Mouse (Mus musculus): ENCODE results near the gene Rpl9-ps6. TPM values are rescaled to one million over a fixed set of nuclear protein-coding genes. Genes with fewer than 3 reads are reported as not detected.

Rpl9-ps6 gene
- polyA plus RNA-seq (2015; fragmentation: Nextera tagmentation; extraction: Ambion mirVana): 98.9 and 101 TPM in 2 replicates

- H3K4me3 ChIP-seq: no peak within 1 kb of the TSS
- no peaks in the 10 kb centered on the region for H3K27me3 ChIP-seq
- H3K27ac ChIP-seq: no peak within 1 kb of the TSS
- no peak within 1 kb of the TSS for H3K4me2 ChIP-seq
- no peaks in the 10 kb centered on the region for H3K9me3 ChIP-seq (replicated peaks)
- no peak within 1 kb of the TSS for H3K9ac ChIP-seq
- H3K4me1 ChIP-seq: no peaks in the 10 kb centered on the region
- no peak for ATAC-seq
- no peaks in the 10 kb centered on the region for H3K36me3 ChIP-seq (ENCODE audit: poor library complexity, severe bottlenecking)
- WGBS: 87% methylated on average over 6 of the region's 6 CpGs
Observed at GRCm38 (mm10) chr19:32466478-32466877, at the start of gene Rpl9-ps6. TSS of gene Rpl9-ps6 (minus strand) at chr19:32466578.

DNA sequence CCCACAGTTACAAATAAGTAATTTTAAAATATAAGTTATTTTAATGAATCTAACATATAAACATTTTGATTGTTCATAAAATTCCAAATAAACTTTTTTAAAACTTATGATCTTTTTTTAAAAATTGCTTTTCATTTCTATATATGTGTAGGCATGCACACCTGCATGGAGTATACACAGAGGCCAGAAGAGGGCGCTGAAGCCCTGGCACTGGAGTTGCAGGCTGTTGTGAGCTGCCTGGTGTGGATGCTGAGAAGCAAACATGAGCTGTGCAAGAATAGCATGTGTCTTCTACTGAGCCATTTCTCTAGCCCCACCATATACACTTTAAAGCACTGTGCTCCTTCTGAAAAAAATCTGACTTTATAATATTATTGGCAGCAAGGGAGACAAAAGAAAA, 46.1 kb upstream of the Rpl9-ps6 start:
- Histone ChIP-seq H3K27ac (no peak overlapping the region), H3K9ac (no peak overlapping the region), H3K9me3 (replicated peaks) (peaks cover 5% of the 10 kb centered on the region), H3K27me3 (no peaks in the 10 kb centered on the region), H3K36me3 (ENCODE audit: poor library complexity, severe bottlenecking) (peaks cover 67% of the 10 kb centered on the region), H3K4me3 (no peak overlapping the region), H3K4me2 (no peak overlapping the region), H3K4me1 (no peaks in the 10 kb centered on the region)
- no peak for ATAC-seq
- WGBS: 56% methylated on average over 1 of the region's 1 CpGs

DNA sequence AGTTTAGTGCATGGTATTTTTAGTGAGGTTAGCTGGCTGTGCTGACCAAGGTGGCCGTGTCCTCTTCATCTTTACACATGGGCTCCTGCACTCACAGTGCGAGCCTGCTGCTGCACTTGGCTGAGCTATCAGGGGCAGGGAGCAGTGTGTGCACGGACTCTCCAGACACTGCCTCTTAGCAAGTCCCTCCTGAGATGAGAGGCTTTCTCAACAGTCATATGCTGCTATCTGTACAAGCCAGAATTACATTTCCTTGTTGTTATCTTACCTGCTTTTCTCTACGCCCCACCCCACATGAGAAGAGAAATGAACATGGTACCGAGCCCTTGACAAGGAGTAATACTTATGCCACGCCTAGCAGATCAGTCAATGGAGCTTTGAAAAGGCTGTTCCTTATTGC, 44.6 kb upstream of the Rpl9-ps6 start:
- Histone ChIP-seq H3K9me3 (replicated peaks) (peaks cover 5% of the 10 kb centered on the region), H3K36me3 (ENCODE audit: poor library complexity, severe bottlenecking) (peaks cover 63% of the 10 kb centered on the region), H3K9ac (no peak overlapping the region), H3K4me1 (no peaks in the 10 kb centered on the region), H3K4me2 (no peak overlapping the region), H3K4me3 (no peak overlapping the region), H3K27me3 (no peaks in the 10 kb centered on the region), H3K27ac (no peak overlapping the region)
- WGBS: 93% methylated on average over 6 of the region's 6 CpGs
- no peak for ATAC-seq

GRCm38 (mm10) chr19:32510267-32510666, 43.9 kb upstream of the Rpl9-ps6 start:
- Histone ChIP-seq H3K27ac (no peak overlapping the region), H3K27me3 (no peaks in the 10 kb centered on the region), H3K9me3 (replicated peaks) (peaks cover 5% of the 10 kb centered on the region), H3K4me2 (no peak overlapping the region), H3K4me1 (no peaks in the 10 kb centered on the region), H3K9ac (no peak overlapping the region), H3K4me3 (no peak overlapping the region), H3K36me3 (ENCODE audit: poor library complexity, severe bottlenecking) (peaks cover 60% of the 10 kb centered on the region)
- WGBS: 77% methylated on average over 3 of the region's 3 CpGs
- no peak for ATAC-seq

DNA sequence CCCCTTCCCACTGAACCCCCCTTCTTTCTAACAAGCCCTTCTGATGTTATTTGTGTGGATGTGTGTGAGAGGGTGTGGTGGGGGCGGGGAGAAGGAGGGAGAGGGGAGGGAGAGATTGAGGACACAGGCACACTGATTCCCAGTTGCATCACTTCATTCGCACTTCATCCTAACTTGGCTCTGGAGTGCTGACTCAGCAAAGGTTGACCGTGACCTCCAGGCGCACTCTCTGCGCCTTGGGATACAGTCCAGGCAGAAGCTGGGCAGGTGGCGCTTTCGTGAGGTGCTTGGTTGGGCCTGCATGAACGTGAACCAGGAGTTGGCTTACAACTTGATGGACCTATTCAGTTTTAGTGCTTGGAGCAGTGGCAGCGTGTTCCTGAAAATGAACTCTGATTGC, 41.1 kb upstream of the Rpl9-ps6 start:
- 95% methylated on average over 9 of the region's 9 CpGs for WGBS
- peaks cover 5% of the 10 kb centered on the region for H3K9me3 ChIP-seq (replicated peaks)
- no peak overlapping the region for H3K4me2 ChIP-seq
- ATAC-seq: no peak
- peaks cover 36% of the 10 kb centered on the region for H3K36me3 ChIP-seq (ENCODE audit: poor library complexity, severe bottlenecking)
- H3K27me3 ChIP-seq: no peaks in the 10 kb centered on the region
- no peak overlapping the region for H3K9ac ChIP-seq
- no peak overlapping the region for H3K4me3 ChIP-seq
- no peaks in the 10 kb centered on the region for H3K4me1 ChIP-seq
- H3K27ac ChIP-seq: no peak overlapping the region

- H3K9ac ChIP-seq: no peak overlapping the region
- H3K4me2 ChIP-seq: no peak overlapping the region
- H3K9me3 ChIP-seq (replicated peaks): peaks cover 3% of the 10 kb centered on the region
- no peaks in the 10 kb centered on the region for H3K4me1 ChIP-seq
- peaks cover 33% of the 10 kb centered on the region for H3K36me3 ChIP-seq (ENCODE audit: poor library complexity, severe bottlenecking)
- 93% methylated on average over 6 of the region's 6 CpGs for WGBS
- no peak overlapping the region for H3K27ac ChIP-seq
- no peak overlapping the region for H3K4me3 ChIP-seq
- no peaks in the 10 kb centered on the region for H3K27me3 ChIP-seq
- no peak for ATAC-seq
Observed at GRCm38 (mm10) chr19:32507100-32507499, 40.7 kb upstream of the Rpl9-ps6 start.

- H3K27me3 ChIP-seq: no peaks in the 10 kb centered on the region
- WGBS: 95% methylated on average over 5 of the region's 5 CpGs
- no peaks in the 10 kb centered on the region for H3K9me3 ChIP-seq (replicated peaks)
- peaks cover 30% of the 10 kb centered on the region for H3K36me3 ChIP-seq (ENCODE audit: poor library complexity, severe bottlenecking)
- no peak for ATAC-seq
- H3K4me1 ChIP-seq: no peaks in the 10 kb centered on the region
- H3K27ac ChIP-seq: no peak overlapping the region
- H3K9ac ChIP-seq: no peak overlapping the region
- no peak overlapping the region for H3K4me3 ChIP-seq
- H3K4me2 ChIP-seq: no peak overlapping the region
Observed at GRCm38 (mm10) chr19:32506514-32506913, 40.1 kb upstream of the Rpl9-ps6 start.

DNA sequence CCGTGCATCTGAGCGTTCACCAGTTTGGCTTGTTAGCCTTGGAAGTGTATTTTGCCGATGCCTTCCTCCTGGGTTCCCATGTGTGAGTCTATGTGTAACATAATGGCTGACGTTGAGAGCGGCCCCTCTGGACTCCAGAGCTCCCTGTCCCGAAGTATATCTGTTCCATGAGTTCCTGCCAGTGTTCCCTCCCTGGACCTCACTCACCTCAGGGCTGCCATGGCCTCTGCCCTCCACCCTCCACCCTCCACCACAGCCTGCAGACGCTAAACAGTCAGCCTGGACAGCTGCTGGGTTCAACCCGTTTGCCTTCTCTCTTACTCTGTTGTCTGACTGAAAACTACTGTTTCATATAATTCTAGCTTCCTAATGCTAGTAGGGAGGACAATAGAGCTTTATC, 39.7 kb upstream of the Rpl9-ps6 start:
- Histone ChIP-seq H3K36me3 (ENCODE audit: poor library complexity, severe bottlenecking) (peaks cover 26% of the 10 kb centered on the region), H3K9ac (no peak overlapping the region), H3K4me3 (no peak overlapping the region), H3K4me1 (no peaks in the 10 kb centered on the region), H3K27me3 (no peaks in the 10 kb centered on the region), H3K4me2 (no peak overlapping the region), H3K9me3 (replicated peaks) (no peaks in the 10 kb centered on the region), H3K27ac (no peak overlapping the region)
- no peak for ATAC-seq
- WGBS: 90% methylated on average over 8 of the region's 8 CpGs

- no peak overlapping the region for H3K9ac ChIP-seq
- no peaks in the 10 kb centered on the region for H3K27me3 ChIP-seq
- H3K4me3 ChIP-seq: no peak overlapping the region
- H3K4me1 ChIP-seq: no peaks in the 10 kb centered on the region
- no peaks in the 10 kb centered on the region for H3K9me3 ChIP-seq (replicated peaks)
- peak; percentile 51; the same call in 1 of the 2 replicates for ATAC-seq
- H3K36me3 ChIP-seq (ENCODE audit: poor library complexity, severe bottlenecking): peaks cover 27% of the 10 kb centered on the region
- no peak overlapping the region for H3K4me2 ChIP-seq
- H3K27ac ChIP-seq: no peak overlapping the region
- WGBS: 89% methylated on average over 6 of the region's 6 CpGs
Observed at GRCm38 (mm10) chr19:32501414-32501813, 35.0 kb upstream of the Rpl9-ps6 start.

- H3K4me2 ChIP-seq: no peak overlapping the region
- no peaks in the 10 kb centered on the region for H3K4me1 ChIP-seq
- H3K36me3 ChIP-seq (ENCODE audit: poor library complexity, severe bottlenecking): peaks cover 45% of the 10 kb centered on the region
- no peak overlapping the region for H3K27ac ChIP-seq
- ATAC-seq: no peak
- H3K9ac ChIP-seq: no peak overlapping the region
- H3K4me3 ChIP-seq: no peak overlapping the region
- WGBS: 94% methylated on average over 5 of the region's 5 CpGs
- no peaks in the 10 kb centered on the region for H3K27me3 ChIP-seq
- no peaks in the 10 kb centered on the region for H3K9me3 ChIP-seq (replicated peaks)
Observed at GRCm38 (mm10) chr19:32498002-32498401, 31.6 kb upstream of the Rpl9-ps6 start.

GRCm38 (mm10) chr19:32497411-32497810, 31.0 kb upstream of the Rpl9-ps6 start:
- 92% methylated on average over 6 of the region's 6 CpGs for WGBS
- peaks cover 51% of the 10 kb centered on the region for H3K36me3 ChIP-seq (ENCODE audit: poor library complexity, severe bottlenecking)

DNA sequence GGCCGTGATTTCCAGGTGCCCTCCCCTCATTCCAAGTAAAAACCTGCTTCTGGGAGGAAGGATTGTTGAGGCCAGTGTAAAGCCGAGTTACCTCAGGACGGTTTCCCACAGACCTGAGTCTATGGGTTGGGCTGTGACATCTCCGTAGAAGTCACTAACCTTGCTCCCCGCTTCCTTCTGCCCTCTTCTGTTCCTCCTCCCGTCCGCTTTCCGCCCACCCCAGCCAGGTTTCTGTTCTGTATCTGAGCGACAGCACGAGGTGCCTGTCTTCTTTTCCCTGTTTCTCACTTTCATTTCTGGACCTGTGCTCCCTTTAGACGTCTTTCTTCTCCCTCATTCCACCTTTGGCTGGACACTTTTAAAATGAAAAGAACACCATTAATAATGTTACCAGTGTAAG, 28.7 kb upstream of the Rpl9-ps6 start:
- 86% methylated on average over 11 of the region's 11 CpGs for WGBS
- Histone ChIP-seq H3K9me3 (replicated peaks) (no peaks in the 10 kb centered on the region), H3K4me1 (no peaks in the 10 kb centered on the region), H3K36me3 (ENCODE audit: poor library complexity, severe bottlenecking) (peaks cover 53% of the 10 kb centered on the region), H3K4me2 (no peak overlapping the region), H3K27ac (no peak overlapping the region), H3K9ac (no peak overlapping the region), H3K27me3 (no peaks in the 10 kb centered on the region), H3K4me3 (no peak overlapping the region)
- ATAC-seq: no peak

More at GRCm38 (mm10) chr19:32497411-32497810, 31.0 kb upstream of the Rpl9-ps6 start:
- no peak overlapping the region for H3K27ac ChIP-seq
- H3K4me2 ChIP-seq: no peak overlapping the region
- no peaks in the 10 kb centered on the region for H3K27me3 ChIP-seq
- H3K4me3 ChIP-seq: no peak overlapping the region
- no peaks in the 10 kb centered on the region for H3K4me1 ChIP-seq
- H3K9me3 ChIP-seq (replicated peaks): no peaks in the 10 kb centered on the region
- H3K9ac ChIP-seq: no peak overlapping the region
- ATAC-seq: no peak

DNA sequence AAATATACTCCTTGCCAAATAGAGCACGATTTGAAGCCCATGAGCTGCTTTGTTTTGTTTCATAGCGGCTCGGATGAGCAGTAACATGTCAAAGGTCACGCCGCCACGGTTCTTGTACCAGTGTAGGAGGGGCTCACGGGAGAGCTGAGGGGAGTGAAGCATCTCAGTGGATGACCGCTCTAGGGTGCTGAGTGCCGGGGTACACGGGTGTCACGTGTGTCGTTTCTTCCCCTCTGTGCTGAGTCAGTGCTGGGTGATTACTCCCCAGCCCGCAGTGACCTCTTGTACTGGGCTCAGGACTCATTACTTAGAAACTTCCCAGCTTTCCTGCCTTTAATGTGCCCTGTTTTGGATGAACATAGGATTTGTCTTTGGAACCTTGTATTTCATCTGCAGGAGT, 28.2 kb upstream of the Rpl9-ps6 start:
- Histone ChIP-seq H3K27me3 (no peaks in the 10 kb centered on the region), H3K4me1 (no peaks in the 10 kb centered on the region), H3K4me2 (no peak overlapping the region), H3K9me3 (replicated peaks) (no peaks in the 10 kb centered on the region), H3K9ac (no peak overlapping the region), H3K27ac (no peak overlapping the region), H3K4me3 (no peak overlapping the region), H3K36me3 (ENCODE audit: poor library complexity, severe bottlenecking) (peaks cover 52% of the 10 kb centered on the region)
- ATAC-seq: no peak
- 92% methylated on average over 13 of the region's 13 CpGs for WGBS

Data from forebrain, embryonic 13.5 days (tissue).